Mouse (Mus musculus) T-helper 1 cell (primary cell): ENCODE results near the gene Tln1.
"Not testable (repeated sequence)": the region's sequence is repeated elsewhere in the genome, so short reads cannot be mapped to it uniquely, and the experiment has no call there.

Experiments
- in situ Hi-C: fragments of 300-600 bp; cut with MboI, MseI; formaldehyde crosslinking; loops from one replicate; pipeline ENCODE4 v1.15.1; 2025; ENCODE audit warnings: high pct_unique_total_duplicates

Gene Tln1

GRCm38 (mm10) chr4:43551854-43552253, 10.6 kb downstream of the Tln1 start:
- in situ Hi-C loops: not testable (repeated sequence)

- in situ Hi-C loops: no loop called here
Observed at GRCm38 (mm10) chr4:43549055-43549454, 13.4 kb downstream of the Tln1 start.

DNA sequence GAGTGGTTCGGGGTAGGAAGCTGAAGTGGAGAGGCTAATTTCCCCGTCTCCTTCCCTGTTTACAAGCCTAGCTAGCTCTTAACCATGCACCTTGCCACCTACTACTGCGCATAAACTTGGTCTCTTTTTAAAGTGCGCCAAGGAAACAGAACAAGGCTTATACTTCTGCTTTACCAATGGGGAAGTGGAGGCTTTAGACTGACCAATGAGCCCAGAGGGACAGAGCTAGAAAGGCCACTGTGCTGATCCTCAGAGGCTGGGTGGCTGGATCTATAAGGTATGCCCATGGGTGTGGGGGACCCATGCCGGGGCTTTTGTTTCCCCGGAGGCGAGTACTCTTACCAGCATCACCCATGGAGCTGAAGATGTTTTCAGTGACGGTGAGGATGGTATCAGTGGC, 15.3 kb downstream of the Tln1 start:
- in situ Hi-C loops: no loop called here

DNA sequence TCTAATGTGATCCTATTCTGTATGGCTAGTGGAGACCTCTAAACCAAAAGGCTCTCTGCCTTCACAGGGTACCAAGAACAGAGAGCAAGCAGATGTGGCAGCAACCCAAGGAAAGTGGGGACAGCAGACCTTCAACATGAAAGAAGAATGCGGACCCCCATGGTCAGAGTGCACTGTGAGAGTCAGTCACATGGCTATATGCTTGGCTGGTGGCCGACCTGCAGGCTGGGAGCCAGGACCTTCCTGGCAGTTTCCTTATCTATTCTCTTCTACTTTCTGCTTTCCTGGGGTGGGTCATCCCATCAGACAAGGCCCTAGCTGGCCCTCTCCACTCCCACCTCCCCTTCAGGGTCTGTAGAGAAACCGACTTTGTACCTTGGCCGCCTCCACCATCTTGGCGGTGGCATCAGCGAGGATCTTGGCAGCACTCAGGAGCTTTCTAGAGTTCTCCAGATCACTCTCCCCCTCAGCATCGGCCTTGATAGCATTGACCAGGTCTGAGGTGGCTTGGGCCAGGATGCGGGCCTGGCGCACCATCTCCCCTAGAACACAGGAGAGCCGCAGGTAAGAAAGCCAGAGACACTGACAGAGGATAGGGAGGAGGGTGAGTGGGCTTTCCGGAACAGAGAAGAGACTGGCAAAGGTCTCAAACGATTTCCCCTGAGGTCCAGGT, 16.0 kb downstream of the Tln1 start:
- in situ Hi-C loops: no loop called here

- in situ Hi-C loops: no loop called here
Observed at GRCm38 (mm10) chr4:43542044-43542443, 20.4 kb downstream of the Tln1 start.

- in situ Hi-C loops: no loop called here
Observed at GRCm38 (mm10) chr4:43536031-43536430, 26.5 kb downstream of the Tln1 start.

- in situ Hi-C loops: no loop called here
Observed at GRCm38 (mm10) chr4:43535628-43536027, 26.9 kb downstream of the Tln1 start.

DNA sequence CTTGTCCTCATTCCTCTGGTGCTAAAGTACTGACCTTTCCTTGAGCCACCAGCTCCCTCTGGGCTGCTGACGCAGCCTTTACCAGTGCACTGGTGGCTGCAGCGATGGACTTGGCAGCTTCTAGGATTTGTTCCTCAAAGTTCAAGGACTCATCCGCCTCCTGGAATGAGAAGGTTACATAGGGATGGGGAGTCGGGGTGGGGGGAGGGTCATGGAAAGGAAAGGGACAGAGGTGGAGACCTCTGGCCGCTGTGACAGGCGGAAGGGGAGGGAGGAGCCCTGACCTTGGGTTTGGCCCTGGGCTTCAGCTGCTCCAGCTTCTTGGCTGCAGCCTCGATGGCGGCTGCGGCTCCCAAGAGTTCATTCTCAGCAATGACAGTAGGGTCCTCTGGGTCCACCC, 29.2 kb downstream of the Tln1 start:
- in situ Hi-C loops: no loop called here

DNA sequence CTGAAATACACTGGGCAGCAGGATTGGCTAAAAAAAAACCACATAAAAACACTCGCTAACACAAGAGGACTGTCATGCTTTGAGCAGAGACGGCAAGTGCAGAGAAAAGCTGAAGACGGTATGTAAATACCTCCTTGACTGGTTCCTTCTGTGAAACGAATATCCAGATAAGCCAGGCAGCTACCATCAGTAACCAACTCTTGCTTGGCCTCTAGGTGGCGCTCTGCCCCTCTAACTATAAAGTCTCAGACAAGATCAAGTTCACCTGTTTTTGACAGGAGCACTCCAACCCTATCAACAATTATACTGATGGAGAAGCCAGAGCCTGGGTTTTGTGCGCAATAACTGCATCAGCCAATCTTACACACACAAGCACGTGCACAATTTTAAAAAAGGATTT, 31.9 kb downstream of the Tln1 start:
- in situ Hi-C loops: no loop called here

- in situ Hi-C loops: no loop called here
Observed at GRCm38 (mm10) chr4:43530081-43530501, 32.4 kb downstream of the Tln1 start.

DNA sequence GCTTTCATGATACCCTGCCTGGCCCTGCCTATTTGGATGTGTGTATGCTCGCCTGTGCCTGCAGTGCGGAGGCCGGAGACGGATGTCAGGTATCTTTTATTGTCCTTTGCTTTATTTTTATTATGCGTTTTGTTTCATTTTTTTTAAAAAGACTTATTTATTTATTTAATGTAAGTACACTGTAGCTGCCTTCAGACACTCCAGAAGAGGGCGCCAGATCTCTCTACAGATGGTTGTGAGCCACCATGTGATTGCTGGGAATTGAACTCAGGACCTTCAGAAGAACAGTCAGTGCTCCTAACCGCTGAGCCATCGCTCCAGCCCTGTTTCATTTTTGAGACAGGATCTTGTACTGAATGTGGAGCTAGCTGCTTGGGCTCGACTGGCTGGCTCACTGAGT, 34.0 kb downstream of the Tln1 start:
- in situ Hi-C loops: no loop called here

DNA sequence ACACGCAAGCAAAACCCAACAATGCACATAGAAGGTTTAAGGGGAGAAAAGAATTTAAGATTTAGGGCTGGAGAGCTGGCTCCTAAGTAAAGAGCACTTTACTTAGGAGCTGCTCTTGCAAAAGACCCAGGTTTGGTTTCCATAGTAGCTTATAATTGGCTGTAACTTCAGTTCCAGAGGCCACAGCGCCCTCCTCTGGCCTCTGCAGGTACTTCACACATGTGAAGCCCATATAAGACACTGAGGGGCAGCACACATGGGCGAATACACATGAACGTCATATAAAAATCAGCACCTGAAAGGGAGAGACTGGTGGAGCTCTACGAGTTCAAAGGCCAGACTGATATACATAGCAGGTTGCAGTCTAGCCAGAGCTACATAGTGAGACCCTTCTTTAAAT, 34.6 kb downstream of the Tln1 start:
- in situ Hi-C loops: no loop called here

GRCm38 (mm10) chr4:43519956-43520355, 42.5 kb downstream of the Tln1 start:
- in situ Hi-C loops: no loop called here

DNA sequence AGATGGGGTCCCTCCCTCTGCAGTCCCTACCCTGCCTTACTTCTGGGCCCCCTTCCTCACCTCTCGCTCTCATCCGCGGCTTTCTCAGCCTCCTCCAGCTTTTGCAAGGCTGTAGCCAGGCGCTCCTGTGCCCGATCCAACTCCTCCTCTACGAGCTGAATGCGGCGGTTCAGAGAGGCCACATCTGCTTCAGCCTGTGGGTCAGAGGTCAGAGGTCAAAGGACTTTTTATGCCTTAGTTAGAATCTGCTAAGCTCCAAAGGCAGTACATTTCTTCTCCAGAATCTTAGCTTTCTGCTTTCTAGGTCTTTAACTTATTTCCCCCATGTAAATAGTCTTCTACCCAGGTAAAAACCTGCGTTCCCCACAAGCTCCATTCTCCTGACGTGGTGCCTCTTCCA, 42.9 kb downstream of the Tln1 start:
- in situ Hi-C loops: no loop called here

DNA sequence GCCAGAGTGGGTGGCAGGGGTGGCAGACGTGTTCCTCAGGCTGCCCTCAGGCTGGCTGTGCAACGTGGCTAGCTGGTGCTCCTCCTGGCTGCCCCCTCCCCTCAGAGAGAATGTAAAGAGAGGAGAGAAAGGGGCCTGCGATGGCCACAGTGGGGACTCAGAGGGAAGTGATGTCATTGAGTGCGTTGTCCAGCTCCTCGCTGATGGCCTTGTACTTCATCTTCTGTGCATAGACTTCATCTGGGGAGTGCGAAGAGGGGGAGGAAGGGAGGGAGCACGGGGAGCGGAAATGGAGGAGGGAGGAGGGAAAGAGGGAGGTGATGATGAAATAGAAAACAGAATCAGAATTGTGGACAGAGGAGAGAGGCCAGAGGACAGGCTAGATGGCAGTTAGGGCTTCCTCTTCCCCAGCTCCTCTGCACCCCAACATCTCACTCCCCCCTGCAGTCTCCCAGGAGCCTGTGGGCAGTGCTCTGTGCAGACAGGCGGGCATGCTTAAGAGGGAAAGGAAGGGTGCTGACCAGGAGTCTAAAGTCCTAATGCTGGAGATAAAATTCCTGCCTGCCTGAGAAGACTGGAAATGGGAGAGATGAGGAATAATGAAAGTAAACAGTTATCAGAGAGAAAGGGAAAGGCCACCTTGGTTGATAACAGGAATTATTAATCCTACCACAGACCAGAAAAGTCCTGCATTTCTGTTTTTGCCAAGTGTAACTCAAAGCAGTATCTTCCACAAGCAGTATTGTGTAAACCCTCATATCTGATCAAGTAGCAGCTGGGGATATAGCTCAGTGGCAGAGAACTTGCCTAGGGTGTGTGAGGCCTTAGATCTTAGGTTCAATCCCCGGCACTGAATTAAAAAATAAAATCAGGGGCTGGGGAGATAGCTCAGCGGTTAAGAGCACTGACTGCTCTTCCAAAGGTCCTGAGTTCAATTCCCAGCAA, 46.5 kb downstream of the Tln1 start:
- in situ Hi-C loops: no loop called here

GRCm38 (mm10) chr4:43513791-43514190, 48.7 kb downstream of the Tln1 start:
- in situ Hi-C loops: no loop called here

DNA sequence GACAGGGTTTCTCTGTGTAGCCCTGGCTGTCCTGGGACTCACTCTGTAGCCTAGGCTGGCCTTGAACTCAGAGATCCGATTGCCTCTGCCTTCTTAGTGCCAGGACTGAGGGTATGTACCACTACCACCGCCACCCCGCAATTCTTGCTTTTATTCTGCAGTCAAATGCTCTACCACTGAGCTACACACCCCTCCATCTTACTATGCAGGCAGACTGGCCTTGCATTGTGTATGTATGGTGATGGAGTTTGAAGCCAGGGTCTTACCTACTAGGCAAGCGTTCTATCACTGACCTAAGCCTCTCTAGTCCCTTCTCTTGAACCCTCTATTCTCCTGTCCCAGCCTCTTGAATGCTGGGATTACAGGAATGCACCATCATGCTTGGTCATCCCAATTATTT, 49.2 kb downstream of the Tln1 start:
- in situ Hi-C loops: no loop called here

DNA sequence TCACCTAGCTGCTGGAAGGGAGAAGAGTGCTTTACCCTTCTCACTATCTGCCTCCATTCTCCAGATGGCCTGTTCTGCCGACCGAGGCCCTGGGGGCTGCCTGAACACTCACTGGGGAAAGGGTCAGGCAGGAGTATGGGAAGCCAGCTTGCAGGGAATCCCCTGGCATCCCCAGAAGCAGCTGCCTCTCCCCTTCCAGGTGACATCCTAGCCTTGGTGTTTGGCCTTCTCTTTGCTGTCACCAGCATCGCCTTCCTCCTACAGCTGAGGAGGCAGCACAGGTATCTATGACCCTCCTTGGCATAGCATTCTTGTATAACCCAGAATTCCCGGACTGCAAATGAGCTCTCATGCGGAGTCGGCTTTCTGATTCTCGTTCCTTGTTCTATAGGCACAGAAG, 49.8 kb downstream of the Tln1 start:
- in situ Hi-C loops: no loop called here

DNA sequence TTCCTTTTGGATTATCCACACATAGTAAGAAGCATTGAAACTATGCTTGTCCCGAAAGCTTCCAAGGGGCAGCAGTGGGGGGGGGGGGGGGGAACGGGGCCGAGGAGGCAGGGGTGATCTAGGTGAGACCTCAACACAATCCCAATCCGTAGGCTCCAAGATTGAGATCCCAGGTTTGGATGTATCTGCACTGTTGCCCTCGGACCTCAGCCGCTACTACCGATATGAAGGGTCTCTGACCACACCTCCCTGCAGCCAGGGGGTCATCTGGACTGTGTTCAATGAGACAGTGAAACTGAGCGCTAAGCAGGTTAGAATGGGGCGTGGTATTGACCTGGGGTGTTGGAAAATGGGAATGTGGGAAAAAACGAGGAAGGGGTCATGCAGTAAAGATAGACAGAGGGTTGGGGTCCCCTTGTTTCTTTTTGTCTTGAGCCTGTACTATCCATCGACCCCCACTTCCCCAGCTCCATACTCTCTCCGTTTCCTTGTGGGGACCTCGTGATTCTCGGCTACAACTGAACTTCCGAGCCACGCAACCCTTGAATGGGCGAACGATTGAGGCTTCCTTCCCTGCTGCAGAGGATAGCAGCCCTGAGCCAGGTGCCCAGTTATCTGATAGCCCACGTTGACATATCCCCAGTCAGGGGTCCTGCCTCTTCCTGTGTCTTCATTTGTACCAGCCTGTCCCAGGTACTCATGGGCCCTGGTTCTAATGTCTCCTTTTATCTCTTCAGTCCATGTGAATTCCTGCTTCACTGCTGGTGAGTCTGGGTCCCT, 50.6 kb downstream of the Tln1 start:
- in situ Hi-C loops: no loop called here

DNA sequence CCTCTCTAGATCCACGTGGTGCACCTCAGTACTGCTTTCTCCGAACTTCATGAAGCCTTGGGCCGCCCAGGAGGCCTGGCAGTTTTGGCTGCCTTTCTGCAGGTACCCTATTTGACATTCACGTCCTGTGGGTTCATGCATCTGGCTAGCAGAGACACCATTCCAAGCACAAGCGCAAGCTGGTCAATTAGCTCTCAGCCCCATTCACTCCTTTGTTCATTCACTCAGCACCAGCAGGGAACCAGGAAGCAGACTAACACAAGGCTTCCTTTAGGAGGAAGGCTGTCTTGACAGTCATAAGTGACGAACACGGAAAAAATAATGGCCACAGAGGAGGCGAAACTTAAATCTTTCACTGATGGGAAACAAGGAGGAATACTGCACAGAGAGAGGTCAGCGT, 53.4 kb downstream of the Tln1 start:
- in situ Hi-C loops: no loop called here

DNA sequence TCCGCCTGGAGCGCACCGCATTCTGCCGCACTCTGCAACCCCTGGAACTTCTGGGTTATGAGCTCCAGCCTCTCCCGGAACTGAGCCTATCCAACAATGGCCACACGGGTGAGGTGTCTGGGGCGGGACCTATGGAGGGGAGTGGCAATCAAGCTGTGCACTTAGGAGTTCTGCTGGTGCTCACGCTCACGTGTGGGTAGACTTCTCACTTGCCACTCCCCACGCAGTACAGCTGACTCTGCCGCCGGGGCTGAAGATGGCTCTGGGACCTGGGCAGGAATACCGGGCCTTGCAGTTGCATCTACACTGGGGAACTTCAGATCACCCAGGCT, 53.9 kb downstream of the Tln1 start:
- in situ Hi-C loops: no loop called here

DNA sequence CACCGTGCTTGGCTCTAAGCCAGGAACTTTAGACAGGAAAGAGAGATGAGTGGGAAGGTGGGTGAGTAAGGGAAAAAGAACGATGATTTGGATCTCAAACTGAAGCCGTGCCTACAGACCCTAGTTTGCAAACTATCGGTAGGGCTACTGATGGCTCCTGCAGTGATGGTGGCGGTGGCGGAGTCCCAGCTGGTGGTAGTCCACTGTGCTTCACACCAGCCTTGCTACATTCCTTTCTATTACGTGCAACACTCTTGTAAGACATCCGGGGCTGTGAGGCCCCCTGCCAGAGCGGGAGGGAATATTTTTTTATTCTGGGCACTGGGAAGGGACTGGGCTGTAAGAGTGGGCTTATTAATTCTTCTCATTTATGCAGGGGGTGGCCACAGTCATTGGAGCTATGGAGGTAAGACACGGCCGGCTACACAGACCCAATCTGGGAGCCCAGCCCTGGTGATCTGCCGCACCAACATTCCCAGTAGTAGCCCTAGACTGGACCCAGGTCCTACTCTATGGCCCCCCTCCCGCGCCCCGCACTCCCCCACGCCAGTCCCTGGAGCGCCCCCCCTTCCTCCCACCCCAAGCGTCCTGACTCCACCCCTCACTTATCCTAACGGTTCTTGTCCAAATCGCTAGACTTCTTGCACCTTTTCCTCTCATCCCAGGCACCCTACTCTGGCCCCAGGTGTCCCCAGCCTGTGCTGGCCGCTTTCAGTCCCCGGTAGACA, 54.4 kb downstream of the Tln1 start:
- in situ Hi-C loops: no loop called here
